Mouse (Mus musculus): ENCODE data around the gene Arl15. TPM values are rescaled to one million over a fixed set of nuclear protein-coding genes. Genes with fewer than 3 reads are reported as not detected.

Gene Arl15
- polyA plus RNA-seq, 1 experiment from 2014 or later, result 14.6 TPM

DNA sequence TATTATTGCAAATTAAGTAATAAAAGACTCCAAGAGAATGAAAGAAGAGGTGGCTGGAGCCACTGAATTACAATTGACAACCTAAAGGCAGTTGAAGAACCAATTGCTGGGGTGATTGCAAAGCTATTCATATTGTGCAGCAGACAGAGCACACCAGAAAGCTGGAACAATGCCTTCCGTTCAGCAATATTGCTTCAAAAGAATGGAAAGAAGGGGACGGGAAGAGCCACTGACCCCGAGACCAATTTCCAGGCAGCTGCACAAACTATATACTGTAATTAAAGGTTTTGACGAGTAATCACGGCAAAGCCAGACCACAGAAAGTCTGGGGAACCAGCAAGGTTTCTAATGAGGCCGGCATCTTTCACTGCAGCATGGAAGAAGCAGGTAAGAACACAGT lies 181.4 kb downstream of the Arl15 start:
- Histone ChIP-seq H3K27ac (ENCODE audit: low read depth, low read length) (no peak overlapping the region; the same call in 1 of the 2 replicates), H3K4me2 (ENCODE audit: low read depth, low read length, severe bottlenecking) (no peak overlapping the region), H3K36me3 (ENCODE audit: control insufficient read depth, insufficient read depth, low read length) (no peaks in the 10 kb centered on the region), H3K4me1 (replicated peaks; ENCODE audit: control insufficient read depth, insufficient read depth, low read length) (peaks cover 2% of the 10 kb centered on the region), H3K27me3 (ENCODE audit: control insufficient read depth, insufficient read depth, low read length) (no peaks in the 10 kb centered on the region), H3K9ac (ENCODE audit: low read length) (no peak overlapping the region), H3K9me3 (ENCODE audit: control insufficient read depth, low read length) (no peaks in the 10 kb centered on the region), H3K4me3 (ENCODE audit: low read depth, low read length) (no peak overlapping the region)
- WGBS, result 4% methylated on average over 6 of the region's 6 CpGs
- ATAC-seq (replicated peaks; ENCODE audit: low FRiP score) (peak; percentile 67), DNase-seq (ENCODE audit: low spot score) (no peak)

GRCm38 (mm10) chr13:113976936-113977335 lies 182.6 kb downstream of the Arl15 start:
- DNase-seq (ENCODE audit: low spot score) (no peak), ATAC-seq (replicated peaks; ENCODE audit: low FRiP score) (no peak)
- Histone ChIP-seq H3K27ac (ENCODE audit: low read depth, low read length) (no peak overlapping the region), H3K27me3 (ENCODE audit: control insufficient read depth, insufficient read depth, low read length) (no peaks in the 10 kb centered on the region), H3K4me3 (ENCODE audit: low read depth, low read length) (no peak overlapping the region), H3K36me3 (ENCODE audit: control insufficient read depth, insufficient read depth, low read length) (no peaks in the 10 kb centered on the region), H3K4me1 (replicated peaks; ENCODE audit: control insufficient read depth, insufficient read depth, low read length) (peaks cover 8% of the 10 kb centered on the region), H3K9ac (ENCODE audit: low read length) (no peak overlapping the region), H3K4me2 (ENCODE audit: low read depth, low read length, severe bottlenecking) (no peak overlapping the region), H3K9me3 (ENCODE audit: control insufficient read depth, low read length) (no peaks in the 10 kb centered on the region)
- WGBS, result 87% methylated on average over 4 of the region's 4 CpGs

GRCm38 (mm10) chr13:113980739-113981460 lies 186.6 kb downstream of the Arl15 start:
- Histone ChIP-seq H3K27ac (ENCODE audit: low read depth, low read length) (no peak overlapping the region), H3K4me1 (replicated peaks; ENCODE audit: control insufficient read depth, insufficient read depth, low read length) (peaks cover 9% of the 10 kb centered on the region), H3K9me3 (ENCODE audit: control insufficient read depth, low read length) (no peaks in the 10 kb centered on the region), H3K36me3 (ENCODE audit: control insufficient read depth, insufficient read depth, low read length) (no peaks in the 10 kb centered on the region), H3K4me2 (ENCODE audit: low read depth, low read length, severe bottlenecking) (peak overlapping the region; percentile 19; the same call in 1 of the 2 replicates), H3K4me3 (ENCODE audit: low read depth, low read length) (no peak overlapping the region), H3K9ac (ENCODE audit: low read length) (no peak overlapping the region; the same call in 1 of the 2 replicates), H3K27me3 (ENCODE audit: control insufficient read depth, insufficient read depth, low read length) (no peaks in the 10 kb centered on the region)
- WGBS, result 22% methylated on average over 15 of the region's 15 CpGs
- peak; percentile 40 for ATAC-seq (replicated peaks; ENCODE audit: low FRiP score)
- DNase-seq (ENCODE audit: low spot score), result no peak

DNA sequence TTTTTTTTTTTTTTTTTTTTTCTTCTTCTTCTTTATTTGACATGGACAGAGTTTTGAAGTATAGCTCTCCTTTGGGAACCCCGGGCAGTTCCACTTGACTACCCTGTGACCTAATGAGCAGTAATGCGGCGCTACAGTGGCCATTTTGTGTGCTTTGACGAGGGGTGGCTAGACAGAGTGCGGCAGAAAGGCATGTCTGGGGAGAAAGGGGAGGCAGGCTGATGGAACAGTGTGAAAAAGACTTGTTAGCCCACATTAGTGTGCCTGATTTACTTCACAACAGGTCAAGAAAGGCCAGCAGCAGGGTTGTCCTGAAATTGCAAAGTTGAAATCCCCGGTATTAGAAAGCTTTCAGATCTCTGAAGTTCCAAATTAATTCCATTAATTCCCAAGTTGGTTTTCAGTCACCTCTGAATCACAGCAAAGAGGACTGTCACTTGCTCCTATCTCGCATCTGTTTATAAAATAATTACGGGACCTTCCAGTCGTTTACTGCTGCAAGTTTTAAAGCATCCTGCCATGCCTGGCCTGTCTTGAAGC lies 187.2 kb downstream of the Arl15 start:
- ATAC-seq (replicated peaks; ENCODE audit: low FRiP score) (peak; percentile 90), DNase-seq (ENCODE audit: low spot score) (peak; percentile 73)
- no peaks in the 10 kb centered on the region for H3K27me3 ChIP-seq (ENCODE audit: control insufficient read depth, insufficient read depth, low read length)
- H3K36me3 ChIP-seq (ENCODE audit: control insufficient read depth, insufficient read depth, low read length), result no peaks in the 10 kb centered on the region
- H3K9me3 ChIP-seq (ENCODE audit: control insufficient read depth, low read length), result no peaks in the 10 kb centered on the region
- 0 out of 2 replicates have a peak overlapping the region, but pooled peaks have one; percentile 2 for H3K9ac ChIP-seq (ENCODE audit: low read length)
- H3K4me2 ChIP-seq (ENCODE audit: low read depth, low read length, severe bottlenecking), result peak overlapping the region; percentile 19; the same call in 1 of the 2 replicates
- no peak overlapping the region for H3K4me3 ChIP-seq (ENCODE audit: low read depth, low read length)
- 12% methylated on average over 9 of the region's 9 CpGs for WGBS
- H3K4me1 ChIP-seq (replicated peaks; ENCODE audit: control insufficient read depth, insufficient read depth, low read length), result peaks cover 9% of the 10 kb centered on the region
- H3K27ac ChIP-seq (ENCODE audit: low read depth, low read length), result peak overlapping the region; percentile 47; the same call in 1 of the 2 replicates

- Histone ChIP-seq H3K9ac (ENCODE audit: low read length) (no peak overlapping the region), H3K4me1 (replicated peaks; ENCODE audit: control insufficient read depth, insufficient read depth, low read length) (peaks cover 9% of the 10 kb centered on the region), H3K4me2 (ENCODE audit: low read depth, low read length, severe bottlenecking) (no peak overlapping the region), H3K9me3 (ENCODE audit: control insufficient read depth, low read length) (no peaks in the 10 kb centered on the region), H3K4me3 (ENCODE audit: low read depth, low read length) (no peak overlapping the region), H3K27ac (ENCODE audit: low read depth, low read length) (no peak overlapping the region), H3K36me3 (ENCODE audit: control insufficient read depth, insufficient read depth, low read length) (no peaks in the 10 kb centered on the region), H3K27me3 (ENCODE audit: control insufficient read depth, insufficient read depth, low read length) (no peaks in the 10 kb centered on the region)
- ATAC-seq (replicated peaks; ENCODE audit: low FRiP score) (no peak), DNase-seq (ENCODE audit: low spot score) (no peak)
- WGBS, result 48% methylated on average over 6 of the region's 6 CpGs
These were observed 189.3 kb downstream of the Arl15 start for GRCm38 (mm10) chr13:113983633-113984032.

GRCm38 (mm10) chr13:113984491-113984890 lies 190.2 kb downstream of the Arl15 start:
- Histone ChIP-seq H3K9ac (ENCODE audit: low read length) (no peak overlapping the region), H3K4me3 (ENCODE audit: low read depth, low read length) (no peak overlapping the region), H3K36me3 (ENCODE audit: control insufficient read depth, insufficient read depth, low read length) (no peaks in the 10 kb centered on the region), H3K4me1 (replicated peaks; ENCODE audit: control insufficient read depth, insufficient read depth, low read length) (peaks cover 9% of the 10 kb centered on the region), H3K9me3 (ENCODE audit: control insufficient read depth, low read length) (no peaks in the 10 kb centered on the region), H3K4me2 (ENCODE audit: low read depth, low read length, severe bottlenecking) (no peak overlapping the region), H3K27ac (ENCODE audit: low read depth, low read length) (no peak overlapping the region), H3K27me3 (ENCODE audit: control insufficient read depth, insufficient read depth, low read length) (no peaks in the 10 kb centered on the region)
- DNase-seq (ENCODE audit: low spot score), result no peak
- 93% methylated on average over 4 of the region's 4 CpGs for WGBS
- no peak for ATAC-seq (replicated peaks; ENCODE audit: low FRiP score)

- Histone ChIP-seq H3K9ac (ENCODE audit: low read length) (no peak overlapping the region), H3K27ac (ENCODE audit: low read depth, low read length) (no peak overlapping the region), H3K36me3 (ENCODE audit: control insufficient read depth, insufficient read depth, low read length) (no peaks in the 10 kb centered on the region), H3K9me3 (ENCODE audit: control insufficient read depth, low read length) (no peaks in the 10 kb centered on the region), H3K4me2 (ENCODE audit: low read depth, low read length, severe bottlenecking) (no peak overlapping the region), H3K4me3 (ENCODE audit: low read depth, low read length) (no peak overlapping the region), H3K4me1 (replicated peaks; ENCODE audit: control insufficient read depth, insufficient read depth, low read length) (0 out of 2 replicates have a peak, but pooled peaks cover under 1% of the 10 kb centered on the region), H3K27me3 (ENCODE audit: control insufficient read depth, insufficient read depth, low read length) (no peaks in the 10 kb centered on the region)
- 94% methylated on average over 13 of the region's 13 CpGs for WGBS
- no peak for ATAC-seq (replicated peaks; ENCODE audit: low FRiP score)
- no peak for DNase-seq (ENCODE audit: low spot score)
These were observed 192.7 kb downstream of the Arl15 start for GRCm38 (mm10) chr13:113986864-113987562.

GRCm38 (mm10) chr13:113990247-113990646 lies 195.9 kb downstream of the Arl15 start:
- no peaks in the 10 kb centered on the region for H3K9me3 ChIP-seq (ENCODE audit: control insufficient read depth, low read length)
- 85% methylated on average over 3 of the region's 3 CpGs for WGBS
- no peak overlapping the region for H3K27ac ChIP-seq (ENCODE audit: low read depth, low read length)
- H3K27me3 ChIP-seq (ENCODE audit: control insufficient read depth, insufficient read depth, low read length), result no peaks in the 10 kb centered on the region
- H3K4me2 ChIP-seq (ENCODE audit: low read depth, low read length, severe bottlenecking), result no peak overlapping the region
- no peak overlapping the region for H3K9ac ChIP-seq (ENCODE audit: low read length)
- DNase-seq (ENCODE audit: low spot score), result no peak
- H3K36me3 ChIP-seq (ENCODE audit: control insufficient read depth, insufficient read depth, low read length), result no peaks in the 10 kb centered on the region
- H3K4me3 ChIP-seq (ENCODE audit: low read depth, low read length), result no peak overlapping the region
- H3K4me1 ChIP-seq (replicated peaks; ENCODE audit: control insufficient read depth, insufficient read depth, low read length), result 0 out of 2 replicates have a peak, but pooled peaks cover 3% of the 10 kb centered on the region
- no peak for ATAC-seq (replicated peaks; ENCODE audit: low FRiP score)
